Comparison of ENCODE assay signal across 9 mouse cellular contexts in the genomic region with DNA sequence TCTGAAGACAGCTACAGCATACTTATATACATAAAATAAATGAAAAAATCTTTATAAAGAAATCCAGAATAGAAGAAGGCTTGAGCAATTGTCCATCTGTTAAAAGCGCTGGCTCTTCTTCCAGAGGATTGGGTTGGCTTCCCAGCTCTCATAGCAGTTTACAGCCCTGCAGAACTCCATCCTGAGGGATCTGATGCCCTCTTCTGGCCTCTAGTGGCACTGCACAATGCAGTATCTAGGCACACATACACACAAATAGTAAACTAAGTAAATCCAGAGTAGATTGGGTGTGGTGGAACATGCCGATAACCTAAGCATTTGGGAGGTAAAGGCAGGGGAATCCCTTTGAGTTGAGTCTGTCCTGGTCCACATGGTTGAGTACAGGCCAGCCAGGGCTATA. TPM values are rescaled to one million over a fixed set of nuclear protein-coding genes. Genes with fewer than 3 reads are reported as not detected.
DNase-seq lines count a peak whose midpoint lies in the region; ATAC-seq and TF ChIP-seq lines count a peak whose summit lies in the region.
"Had no signal": no experiment of that assay in that cellular context is flagged by ENCODE, and none has a peak within 500 bp of the region (broad histone marks: within the 10 kb centered on the region; RNA-seq: fewer than 3 reads in every experiment).

No protein-coding gene starts in this region.

- DNase-seq in heart, adult 2 months: peak; percentile 32 to 69
- DNase-seq in urinary bladder, postnatal 36 days (ENCODE audit: low spot score in 2 of 2): peak; percentile 8 to 16
- DNase-seq in urinary bladder, postnatal 25 days (ENCODE audit: low spot score): no peak
- DNase-seq in embryo, embryonic 11 days: peak; percentile 48
- peak; percentile 56 for DNase-seq in limb, embryonic 10.5 days (ENCODE audit: low spot score)
- peak; percentile 9 for DNase-seq in retina, postnatal 7 days (ENCODE audit: low read depth, low spot score)
- DNase-seq in urinary bladder, postnatal 10 days (ENCODE audit: low spot score): no peak

- H3K4me1 ChIP-seq in heart, adult 2 months (ENCODE audit: control insufficient read depth, insufficient read depth, low read length): no peaks in the 10 kb centered on the region
- H3K4me1 ChIP-seq in heart, embryonic 12.5 days (replicated peaks): peaks cover 12% of the 10 kb centered on the region
- no peaks in the 10 kb centered on the region for H3K4me1 ChIP-seq in limb, embryonic 10.5 days

- H3K9ac ChIP-seq in heart, adult 2 months (ENCODE audit: low read depth, low read length): no peak overlapping the region
- no peak overlapping the region for H3K9ac ChIP-seq in heart, embryonic 12.5 days
- H3K9ac ChIP-seq: embryonic facial prominence, embryonic 12.5 days had no signal

- intact Hi-C loops in heart, adult 2 months (cut with DNase I): loop anchor here (1.0 to 10.0 kb wide), 2 partner anchors 119 to 341 kb away; no protein-coding TSS in a partner anchor

- no peak overlapping the region for H3K4me3 ChIP-seq in heart, adult 2 months
- no peak overlapping the region for H3K4me3 ChIP-seq in heart, embryonic 12.5 days
- H3K4me3 ChIP-seq in limb, embryonic 10.5 days: no peak overlapping the region
- H3K4me3 ChIP-seq: embryonic facial prominence, embryonic 12.5 days had no signal

- no peak overlapping the region for H3K4me2 ChIP-seq in heart, embryonic 12.5 days
- H3K4me2 ChIP-seq: embryonic facial prominence, embryonic 12.5 days had no signal

- no peak overlapping the region for H3K27ac ChIP-seq in heart, adult 2 months
- no peak overlapping the region for H3K27ac ChIP-seq in heart, embryonic 12.5 days (ENCODE audit: poor library complexity, severe bottlenecking)
- no peak overlapping the region for H3K27ac ChIP-seq in limb, embryonic 10.5 days
- H3K27ac ChIP-seq: embryonic facial prominence, embryonic 12.5 days had no signal

- ATAC-seq in heart, embryonic 12.5 days (ENCODE audit: insufficient number of reproducible peaks, low FRiP score): no peak

- H3K27me3 ChIP-seq in heart, adult 2 months (ENCODE audit: control insufficient read depth, insufficient read depth, low read length): no peaks in the 10 kb centered on the region
- H3K27me3 ChIP-seq in heart, embryonic 12.5 days (replicated peaks): no peaks in the 10 kb centered on the region
- no peaks in the 10 kb centered on the region for H3K27me3 ChIP-seq in limb, embryonic 10.5 days (ENCODE audit: low read depth, poor library complexity, severe bottlenecking)
- H3K27me3 ChIP-seq: embryonic facial prominence, embryonic 12.5 days had no signal

- H3K79me2 ChIP-seq in heart, adult 2 months (replicated peaks; ENCODE audit: control insufficient read depth, insufficient read depth, low read length): no peaks in the 10 kb centered on the region

- no peak for TF ChIP-seq POLR2A in heart, adult 2 months (IDR thresholded peaks at IDR 0.05; ENCODE audit: insufficient read depth, low read depth, low read length)

- no peaks in the 10 kb centered on the region for H3K36me3 ChIP-seq in heart, adult 2 months (ENCODE audit: control insufficient read depth, insufficient read depth, low read length)
- H3K36me3 ChIP-seq in heart, embryonic 12.5 days: peaks cover 80% of the 10 kb centered on the region
- H3K36me3 ChIP-seq in limb, embryonic 10.5 days: peaks cover 99% of the 10 kb centered on the region

- 83% methylated on average over 2 of the region's 2 CpGs for WGBS in heart, adult 2 months
- 93% methylated on average over 2 of the region's 2 CpGs for WGBS in heart, embryonic 12.5 days
- WGBS in limb, embryonic 10.5 days: 80% methylated on average over 2 of the region's 2 CpGs

- peak; percentile 93 for TF ChIP-seq CTCF in heart, adult 2 months (IDR thresholded peaks at IDR 0.05)

- H3K9me3 ChIP-seq in heart, embryonic 12.5 days (replicated peaks): 0 out of 2 replicates have a peak, but pooled peaks cover 4% of the 10 kb centered on the region
- H3K9me3 ChIP-seq in limb, embryonic 10.5 days (replicated peaks): 0 out of 2 replicates have a peak, but pooled peaks cover 2% of the 10 kb centered on the region
- H3K9me3 ChIP-seq: embryonic facial prominence, embryonic 12.5 days had no signal

- TF ChIP-seq EP300 in heart, adult 2 months (IDR thresholded peaks at IDR 0.05; ENCODE audit: insufficient read depth, low read depth, low read length): peak; percentile 48; the same call in 1 of the 2 replicates

RNA-seq across cellular contexts. Expression of gene Bub1b, which starts 8.0 kb away (rescaled TPM):
- 1 to 10 TPM in 1 of 2 experiments, under 1 TPM in 1; 0.65 to 1.8 TPM for total RNA-seq in heart, adult 2 months (2021)
- 0.25 and 1.1 TPM in 2 replicates for polyA plus RNA-seq in heart, adult 2 months (2012; rRNA removed)
- 84.2 and 86.9 TPM in 2 replicates for polyA plus RNA-seq in heart, embryonic 12.5 days (2016; fragmentation: Nextera tagmentation; extraction: Ambion mirVana)
- polyA plus RNA-seq in limb, embryonic 10.5 days (2016; fragmentation: Nextera tagmentation; extraction: Ambion mirVana): 148 and 168 TPM in 2 replicates

RNA-seq across cellular contexts. Expression of gene Bmf, which starts 56.5 kb away (rescaled TPM):
- 1 to 10 TPM; 5.5 to 7.0 TPM for total RNA-seq in heart, adult 2 months (2021)
- 2.9 and 5.7 TPM in 2 replicates for polyA plus RNA-seq in heart, adult 2 months (2012; rRNA removed)
- 2.0 and 2.7 TPM in 2 replicates for polyA plus RNA-seq in heart, embryonic 12.5 days (2016; fragmentation: Nextera tagmentation; extraction: Ambion mirVana)
- 4.2 and 5.5 TPM in 2 replicates for polyA plus RNA-seq in limb, embryonic 10.5 days (2016; fragmentation: Nextera tagmentation; extraction: Ambion mirVana)

RNA-seq across cellular contexts. Expression of gene Pak6, which starts 57.1 kb away (rescaled TPM):
- total RNA-seq in heart, adult 2 months (2021): 1 to 10 TPM; 6.1 to 8.1 TPM
- 11.1 and 12.7 TPM in 2 replicates for polyA plus RNA-seq in heart, adult 2 months (2012; rRNA removed)
- 4.6 and 5.8 TPM in 2 replicates for polyA plus RNA-seq in heart, embryonic 12.5 days (2016; fragmentation: Nextera tagmentation; extraction: Ambion mirVana)
- 0.65 and 0.75 TPM in 2 replicates for polyA plus RNA-seq in limb, embryonic 10.5 days (2016; fragmentation: Nextera tagmentation; extraction: Ambion mirVana)

Comparison
In these comparisons a context has a peak if more than half of its experiments do, and no peak if none do; other contexts are left out.
1. DNase-seq: peak in heart, adult 2 months (2 of 2), urinary bladder, postnatal 36 days (2 of 2), embryo, embryonic 11 days (single experiment), limb, embryonic 10.5 days (single experiment) and retina, postnatal 7 days (single experiment); none in urinary bladder, postnatal 25 days (single experiment) and urinary bladder, postnatal 10 days (single experiment).
2. RNA of gene Bub1b, which starts 8.0 kb away (polyA plus RNA-seq): 148 to 168 TPM in limb, embryonic 10.5 days and 84.2 to 86.9 TPM in heart, embryonic 12.5 days; 0.25 to 1.1 TPM in heart, adult 2 months; every median in the first group is over 10 times any median in the second.